Mouse (Mus musculus): ENCODE measurements around the gene Rerg. TPM values are rescaled to one million over a fixed set of nuclear protein-coding genes. Genes with fewer than 3 reads are reported as not detected.

Rerg gene
- polyA plus RNA-seq, 1 experiment from 2014 or later: 5.5 TPM

- peak; percentile 93 for ATAC-seq (replicated peaks; ENCODE audit: extremely low read depth, insufficient read depth, low FRiP score)
- no peaks in the 10 kb centered on the region for H3K36me3 ChIP-seq (ENCODE audit: control insufficient read depth, insufficient read depth)
- 1% methylated on average over 53 of the region's 53 CpGs for WGBS
- H3K27ac ChIP-seq (ENCODE audit: low read length): no peak overlapping the region
- H3K27me3 ChIP-seq (ENCODE audit: control insufficient read depth, insufficient read depth, low read length): peaks cover 10% of the 10 kb centered on the region
- peaks cover 3% of the 10 kb centered on the region; the same call in 1 of the 2 replicates for H3K4me1 ChIP-seq (ENCODE audit: control insufficient read depth, insufficient read depth, low read length)
- peak overlapping the region; percentile 53 for H3K4me3 ChIP-seq (ENCODE audit: low read length)
- no peaks in the 10 kb centered on the region for H3K9me3 ChIP-seq (replicated peaks; ENCODE audit: control insufficient read depth, low read length)
- peak overlapping the region; percentile 69 for H3K9ac ChIP-seq (ENCODE audit: low read length)
- H3K4me2 ChIP-seq (ENCODE audit: low read depth, low read length): peak overlapping the region; percentile 77
These were observed 927 bp downstream of the Rerg start for GRCm38 (mm10) chr6:137169171-137169968.

- no peak overlapping the region for H3K27ac ChIP-seq (ENCODE audit: low read length)
- peaks cover 3% of the 10 kb centered on the region; the same call in 1 of the 2 replicates for H3K4me1 ChIP-seq (ENCODE audit: control insufficient read depth, insufficient read depth, low read length)
- peaks cover 8% of the 10 kb centered on the region for H3K27me3 ChIP-seq (ENCODE audit: control insufficient read depth, insufficient read depth, low read length)
- ATAC-seq (replicated peaks; ENCODE audit: extremely low read depth, insufficient read depth, low FRiP score): no peak
- H3K4me3 ChIP-seq (ENCODE audit: low read length): no peak overlapping the region
- no peaks in the 10 kb centered on the region for H3K9me3 ChIP-seq (replicated peaks; ENCODE audit: control insufficient read depth, low read length)
- H3K4me2 ChIP-seq (ENCODE audit: low read depth, low read length): no peak overlapping the region
- H3K36me3 ChIP-seq (ENCODE audit: control insufficient read depth, insufficient read depth): no peaks in the 10 kb centered on the region
- WGBS: 43% methylated on average over 4 of the region's 4 CpGs
- no peak overlapping the region for H3K9ac ChIP-seq (ENCODE audit: low read length)
These were observed 3.5 kb downstream of the Rerg start for GRCm38 (mm10) chr6:137166843-137167242.

- Histone ChIP-seq H3K4me1 (ENCODE audit: control insufficient read depth, insufficient read depth, low read length) (no peaks in the 10 kb centered on the region), H3K9me3 (replicated peaks; ENCODE audit: control insufficient read depth, low read length) (no peaks in the 10 kb centered on the region), H3K4me3 (ENCODE audit: low read length) (no peak overlapping the region), H3K4me2 (ENCODE audit: low read depth, low read length) (no peak overlapping the region), H3K9ac (ENCODE audit: low read length) (no peak overlapping the region), H3K27me3 (ENCODE audit: control insufficient read depth, insufficient read depth, low read length) (peaks cover 5% of the 10 kb centered on the region), H3K36me3 (ENCODE audit: control insufficient read depth, insufficient read depth) (no peaks in the 10 kb centered on the region), H3K27ac (ENCODE audit: low read length) (no peak overlapping the region)
- ATAC-seq (replicated peaks; ENCODE audit: extremely low read depth, insufficient read depth, low FRiP score): no peak
- whole genome bisulfite sequencing: 66% methylated on average over 10 of the region's 10 CpGs
These were observed 6.7 kb downstream of the Rerg start for GRCm38 (mm10) chr6:137163571-137163970.

- Histone ChIP-seq H3K4me3 (ENCODE audit: low read length) (no peak overlapping the region), H3K36me3 (ENCODE audit: control insufficient read depth, insufficient read depth) (no peaks in the 10 kb centered on the region)
These were observed 7.2 kb downstream of the Rerg start for GRCm38 (mm10) chr6:137163061-137163460.

GRCm38 (mm10) chr6:137162481-137162880 is 7.8 kb downstream of the Rerg start:
- H3K9me3 ChIP-seq (replicated peaks; ENCODE audit: control insufficient read depth, low read length): no peaks in the 10 kb centered on the region
- ATAC-seq (replicated peaks; ENCODE audit: extremely low read depth, insufficient read depth, low FRiP score): no peak
- H3K4me2 ChIP-seq (ENCODE audit: low read depth, low read length): no peak overlapping the region
- no peaks in the 10 kb centered on the region for H3K4me1 ChIP-seq (ENCODE audit: control insufficient read depth, insufficient read depth, low read length)
- no peak overlapping the region for H3K4me3 ChIP-seq (ENCODE audit: low read length)
- H3K9ac ChIP-seq (ENCODE audit: low read length): no peak overlapping the region
- WGBS: 90% methylated on average over 7 of the region's 7 CpGs
- H3K36me3 ChIP-seq (ENCODE audit: control insufficient read depth, insufficient read depth): no peaks in the 10 kb centered on the region
- no peaks in the 10 kb centered on the region for H3K27me3 ChIP-seq (ENCODE audit: control insufficient read depth, insufficient read depth, low read length)
- H3K27ac ChIP-seq (ENCODE audit: low read length): no peak overlapping the region

More at GRCm38 (mm10) chr6:137163061-137163460, 7.2 kb downstream of the Rerg start:
- H3K4me2 ChIP-seq (ENCODE audit: low read depth, low read length): no peak overlapping the region
- no peak overlapping the region for H3K27ac ChIP-seq (ENCODE audit: low read length)
- ATAC-seq (replicated peaks; ENCODE audit: extremely low read depth, insufficient read depth, low FRiP score): no peak
- no peak overlapping the region for H3K9ac ChIP-seq (ENCODE audit: low read length)
- H3K27me3 ChIP-seq (ENCODE audit: control insufficient read depth, insufficient read depth, low read length): no peaks in the 10 kb centered on the region
- no peaks in the 10 kb centered on the region for H3K9me3 ChIP-seq (replicated peaks; ENCODE audit: control insufficient read depth, low read length)
- WGBS: 76% methylated on average over 4 of the region's 4 CpGs
- no peaks in the 10 kb centered on the region for H3K4me1 ChIP-seq (ENCODE audit: control insufficient read depth, insufficient read depth, low read length)

- no peak overlapping the region for H3K4me3 ChIP-seq (ENCODE audit: low read length)
- no peaks in the 10 kb centered on the region for H3K36me3 ChIP-seq (ENCODE audit: control insufficient read depth, insufficient read depth)
- no peaks in the 10 kb centered on the region for H3K27me3 ChIP-seq (ENCODE audit: control insufficient read depth, insufficient read depth, low read length)
- no peaks in the 10 kb centered on the region for H3K4me1 ChIP-seq (ENCODE audit: control insufficient read depth, insufficient read depth, low read length)
- no peaks in the 10 kb centered on the region for H3K9me3 ChIP-seq (replicated peaks; ENCODE audit: control insufficient read depth, low read length)
- no peak overlapping the region for H3K9ac ChIP-seq (ENCODE audit: low read length)
- WGBS: 85% methylated on average over 11 of the region's 11 CpGs
- H3K4me2 ChIP-seq (ENCODE audit: low read depth, low read length): no peak overlapping the region
- H3K27ac ChIP-seq (ENCODE audit: low read length): no peak overlapping the region
- ATAC-seq (replicated peaks; ENCODE audit: extremely low read depth, insufficient read depth, low FRiP score): no peak
These were observed 8.7 kb downstream of the Rerg start for GRCm38 (mm10) chr6:137161491-137162088.

DNA sequence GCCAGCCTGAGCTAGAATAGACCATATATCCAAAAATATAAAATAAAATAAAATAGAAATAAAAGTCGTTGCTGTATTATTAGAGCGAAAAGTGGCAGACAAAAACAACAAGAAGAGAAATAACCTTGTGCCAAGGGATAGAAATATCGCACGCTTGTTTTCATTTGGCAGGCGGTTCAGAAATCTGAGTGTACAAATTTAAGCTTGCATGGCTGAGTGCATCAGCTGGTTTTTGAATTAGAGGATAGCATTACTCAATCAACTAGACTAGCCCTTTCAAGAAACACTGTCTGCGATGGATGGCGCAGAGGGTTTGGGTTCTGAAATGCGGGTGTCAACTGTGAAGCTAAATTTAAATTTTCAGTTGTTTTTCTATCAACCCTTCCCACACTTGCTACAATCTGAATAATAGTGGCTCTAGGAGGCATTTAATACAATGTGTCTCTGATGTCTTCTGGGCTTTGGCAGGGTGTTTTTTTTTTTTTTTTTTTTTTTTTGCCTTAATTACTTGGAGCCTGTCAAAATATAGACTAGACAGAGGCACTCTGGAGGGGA is 10.8 kb downstream of the Rerg start:
- no peaks in the 10 kb centered on the region for H3K9me3 ChIP-seq (replicated peaks; ENCODE audit: control insufficient read depth, low read length)
- H3K4me2 ChIP-seq (ENCODE audit: low read depth, low read length): no peak overlapping the region
- H3K4me3 ChIP-seq (ENCODE audit: low read length): no peak overlapping the region
- no peaks in the 10 kb centered on the region for H3K36me3 ChIP-seq (ENCODE audit: control insufficient read depth, insufficient read depth)
- H3K4me1 ChIP-seq (ENCODE audit: control insufficient read depth, insufficient read depth, low read length): no peaks in the 10 kb centered on the region
- no peak overlapping the region for H3K27ac ChIP-seq (ENCODE audit: low read length)
- no peaks in the 10 kb centered on the region for H3K27me3 ChIP-seq (ENCODE audit: control insufficient read depth, insufficient read depth, low read length)
- no peak for ATAC-seq (replicated peaks; ENCODE audit: extremely low read depth, insufficient read depth, low FRiP score)
- 79% methylated on average over 8 of the region's 8 CpGs for WGBS
- no peak overlapping the region for H3K9ac ChIP-seq (ENCODE audit: low read length)

- H3K9ac ChIP-seq (ENCODE audit: low read length): no peak overlapping the region
- H3K9me3 ChIP-seq (replicated peaks; ENCODE audit: control insufficient read depth, low read length): no peaks in the 10 kb centered on the region
- 58% methylated on average over 11 of the region's 11 CpGs for WGBS
- H3K4me3 ChIP-seq (ENCODE audit: low read length): no peak overlapping the region
- no peak overlapping the region for H3K4me2 ChIP-seq (ENCODE audit: low read depth, low read length)
- ATAC-seq (replicated peaks; ENCODE audit: extremely low read depth, insufficient read depth, low FRiP score): no peak
- no peak overlapping the region for H3K27ac ChIP-seq (ENCODE audit: low read length)
- H3K4me1 ChIP-seq (ENCODE audit: control insufficient read depth, insufficient read depth, low read length): no peaks in the 10 kb centered on the region
- H3K36me3 ChIP-seq (ENCODE audit: control insufficient read depth, insufficient read depth): no peaks in the 10 kb centered on the region
- H3K27me3 ChIP-seq (ENCODE audit: control insufficient read depth, insufficient read depth, low read length): no peaks in the 10 kb centered on the region
These were observed 13.7 kb downstream of the Rerg start for GRCm38 (mm10) chr6:137156437-137157219.
